Mouse (Mus musculus) bone marrow, adult 2 months (tissue): Measurements from ENCODE around the gene Hoxa2. TPM values are rescaled to one million over a fixed set of nuclear protein-coding genes. Genes with fewer than 3 reads are reported as not detected.

Source experiments
- H3K27ac ChIP-seq: fragments of 200-500 bp; 2 replicates; pipeline ENCODE4 v1.5.1; 2012; ENCODE audit warnings: low read depth, mild to moderate bottlenecking, control low read depth, inconsistent platforms, low read length; ENCODE audit not compliant: control insufficient read depth, poor library complexity, insufficient read depth
- H3K4me1 ChIP-seq: fragments of 200-500 bp; 2 replicates; pipeline ENCODE4 v1.6.1; 2011; ENCODE audit warnings: low read length; ENCODE audit not compliant: control insufficient read depth, insufficient read depth
- H3K4me3 ChIP-seq: fragments of 200-500 bp; replicated peaks from 2 replicates; pipeline ENCODE3; 2011; ENCODE audit warnings: mild to moderate bottlenecking, low read depth, low read length, control low read depth; ENCODE audit not compliant: control insufficient read depth
- CTCF ChIP-seq: fragments of 200-500 bp; IDR thresholded peaks from 2 replicates; pipeline ENCODE4 v1.5.1; 2011; ENCODE audit warnings: low read length, control low read depth; ENCODE audit not compliant: control insufficient read depth, insufficient read depth
- POLR2A ChIP-seq: fragments of 200-500 bp; IDR thresholded peaks from 2 replicates; pipeline ENCODE4 v1.6.1; 2011; ENCODE audit warnings: low read depth, mild to moderate bottlenecking, control low read depth, low read length, borderline replicate concordance; ENCODE audit not compliant: control insufficient read depth
- whole genome bisulfite sequencing: fragments of 180-500 bp; shearing (Covaris S2); methylation state at CpG from one replicate; pipeline ENCODE4 v1.1.7; 2018; 5-methylcytosine and 5-hydroxymethylcytosine counted together
- polyA plus RNA-seq: library from polyadenylated mRNA; stranded (reverse); fragments of >200 nt; gene quantifications from 2 replicates; pipeline ENCODE4 v1.2.4, GENCODE M21; 2011; ENCODE audit warnings: low replicate concordance; ENCODE audit not compliant: missing spikeins, insufficient read depth, insufficient read length

Hoxa2 gene
- polyA plus RNA-seq, 1 experiment = 1.4 TPM

DNA sequence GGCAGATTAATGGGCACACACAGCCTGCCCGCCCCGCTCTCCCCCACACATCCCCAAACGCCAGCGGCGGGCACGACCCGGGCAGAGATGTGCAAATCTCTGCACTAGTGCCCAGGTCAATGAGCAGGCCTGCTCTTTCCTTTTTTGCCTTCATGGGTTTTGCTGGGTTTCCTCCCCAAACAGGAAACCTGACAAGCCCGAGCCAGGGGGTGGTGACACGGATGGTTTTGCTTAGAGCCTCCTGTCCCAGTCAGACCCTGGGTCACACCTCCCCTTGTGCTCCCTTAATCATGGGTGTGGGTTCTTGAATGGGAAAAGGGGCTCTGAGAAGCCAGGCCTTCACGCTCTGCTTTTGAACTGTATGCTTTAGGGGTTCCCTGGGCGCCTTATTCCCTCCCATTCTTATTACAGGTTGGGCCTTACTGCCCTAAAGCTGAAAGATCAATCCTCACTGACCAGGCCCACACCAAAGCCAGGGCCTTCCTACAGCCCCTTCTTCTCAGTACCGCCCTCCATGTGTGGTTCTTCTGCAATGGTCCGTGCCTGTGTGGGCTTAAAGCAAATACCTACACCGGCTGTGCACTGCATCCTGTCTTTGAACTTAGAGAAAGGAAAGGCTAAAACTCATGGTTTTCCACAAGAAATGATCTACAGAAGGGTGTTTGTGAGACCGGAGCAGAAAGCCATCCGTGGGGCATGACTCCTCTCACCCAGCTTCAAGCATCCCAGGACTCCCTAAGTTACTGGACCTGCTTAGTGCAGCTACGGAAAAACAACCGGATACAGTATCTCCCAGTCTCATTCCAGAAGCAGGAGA, 44.4 kb upstream of the Hoxa2 start:
- no peak for TF ChIP-seq CTCF
- no peak overlapping the region for H3K4me3 ChIP-seq
- 20% methylated on average over 18 of the region's 18 CpGs for WGBS

DNA sequence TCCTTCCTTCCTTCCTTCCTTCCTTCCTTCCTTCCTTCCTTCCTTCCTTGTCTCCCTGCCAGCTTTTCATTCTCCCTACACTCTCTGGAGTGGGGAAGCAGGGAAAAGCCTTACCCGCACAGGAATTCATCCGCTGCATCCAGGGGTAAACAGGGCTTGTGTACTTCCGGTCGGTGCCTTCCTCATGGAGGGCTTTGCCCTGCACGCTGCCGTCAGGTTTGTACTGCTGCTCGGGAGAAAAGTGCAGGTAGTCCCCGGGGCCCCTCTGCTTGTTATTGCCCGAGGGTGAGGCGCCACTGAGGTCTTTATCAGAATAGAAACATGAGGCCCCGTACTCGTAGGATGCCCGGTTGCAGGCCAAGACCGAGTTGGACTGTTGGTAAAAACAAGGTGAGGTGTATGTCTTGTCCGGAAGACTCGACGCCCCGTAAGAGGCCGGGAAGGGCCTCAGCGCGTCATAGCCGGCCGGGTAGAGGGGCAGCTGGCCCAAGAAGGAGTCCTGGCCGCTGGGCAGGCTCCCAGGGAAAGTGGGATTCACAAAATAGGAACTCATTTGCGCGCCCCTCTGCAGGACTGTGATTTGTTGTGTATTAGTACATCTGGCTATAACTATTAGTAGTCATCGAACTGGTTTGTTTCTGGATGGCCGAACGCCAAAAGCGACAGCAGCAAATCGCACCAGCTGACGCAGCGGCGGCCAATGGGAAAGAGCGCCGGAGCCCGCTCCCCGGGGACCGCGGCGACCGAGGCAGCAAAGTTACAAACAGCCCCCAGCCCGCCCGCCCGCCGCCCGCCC, 43.6 kb upstream of the Hoxa2 start, which contains the start of gene Hoxa6:
Hoxa6 (minus strand) TSS at position 651 of the 796 bp plus-strand sequence.
- WGBS = 22% methylated on average over 47 of the region's 47 CpGs
- Histone ChIP-seq H3K4me3 (no peak within 1 kb of the TSS), H3K4me1 (no peaks in the 10 kb centered on the region; the same call in 1 of the 2 replicates), H3K27ac (no peak within 1 kb of the TSS)
- no peak for TF ChIP-seq CTCF
- no peak for TF ChIP-seq POLR2A

More for the DNA sequence above, 44.4 kb upstream of the Hoxa2 start:
- H3K27ac ChIP-seq = no peak overlapping the region
- H3K4me1 ChIP-seq = no peaks in the 10 kb centered on the region; the same call in 1 of the 2 replicates

DNA sequence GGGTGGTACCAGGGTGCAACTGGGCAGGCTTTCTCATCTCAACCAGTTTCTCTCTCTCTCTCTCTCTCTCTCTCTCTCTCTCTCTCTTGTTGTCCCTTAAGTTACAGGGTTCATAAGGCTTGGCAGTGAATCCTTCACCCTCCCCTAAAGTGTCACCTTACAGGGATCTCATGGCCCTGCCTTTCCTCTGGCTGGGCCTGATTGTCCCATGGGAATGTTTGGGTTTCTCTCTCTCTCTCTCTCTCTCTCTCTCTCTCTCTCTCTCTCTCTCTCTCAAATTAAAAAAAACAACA, 43.0 kb upstream of the Hoxa2 start:
- no peak for TF ChIP-seq CTCF
- TF ChIP-seq POLR2A = no peak
- H3K27ac ChIP-seq = no peak overlapping the region
- H3K4me1 ChIP-seq = no peaks in the 10 kb centered on the region; the same call in 1 of the 2 replicates
- H3K4me3 ChIP-seq = no peak overlapping the region

DNA sequence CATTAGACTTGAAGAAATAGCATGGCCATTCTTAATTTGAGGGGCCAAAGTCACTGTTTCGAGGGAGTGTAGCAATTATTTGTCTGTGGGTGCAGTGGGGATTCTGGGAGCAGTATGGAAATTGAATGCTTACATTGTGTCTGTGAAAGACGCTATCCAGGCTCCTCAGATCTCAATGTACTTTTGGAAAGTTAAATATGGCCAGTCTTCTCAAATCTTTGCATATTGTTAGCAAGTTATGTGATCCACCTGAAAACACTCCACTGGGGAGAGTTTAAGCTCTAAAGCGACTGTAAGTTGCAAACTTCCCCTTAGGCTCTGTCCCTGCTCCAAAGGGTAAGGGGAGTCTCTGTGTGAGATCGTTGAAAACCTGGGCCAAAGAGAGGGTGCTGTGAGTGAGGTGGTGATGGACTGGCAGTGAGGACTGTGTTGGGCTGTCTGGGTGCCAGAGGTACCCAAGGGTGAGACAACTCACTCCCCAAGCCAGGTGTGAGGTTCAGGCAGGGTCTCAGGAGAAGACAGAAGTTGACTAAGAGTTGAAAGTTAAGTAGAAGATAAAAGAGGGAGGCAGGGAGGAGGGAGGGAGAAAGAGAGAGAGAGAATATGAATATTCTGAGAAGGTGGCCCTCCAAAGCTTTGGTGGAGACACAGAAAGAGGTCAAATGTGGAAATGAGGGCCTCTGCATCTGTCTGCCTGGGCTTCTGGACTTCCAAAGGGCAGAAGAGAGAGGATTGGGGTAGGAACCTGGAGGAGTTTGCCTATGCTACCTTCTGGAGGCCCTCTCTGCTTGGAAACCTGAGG, 42.5 kb upstream of the Hoxa2 start:
- H3K4me3 ChIP-seq = no peak overlapping the region
- no peak overlapping the region for H3K27ac ChIP-seq
- no peak for TF ChIP-seq POLR2A
- TF ChIP-seq CTCF = no peak
- no peaks in the 10 kb centered on the region; the same call in 1 of the 2 replicates for H3K4me1 ChIP-seq
- 71% methylated on average over 4 of the region's 4 CpGs for WGBS

DNA sequence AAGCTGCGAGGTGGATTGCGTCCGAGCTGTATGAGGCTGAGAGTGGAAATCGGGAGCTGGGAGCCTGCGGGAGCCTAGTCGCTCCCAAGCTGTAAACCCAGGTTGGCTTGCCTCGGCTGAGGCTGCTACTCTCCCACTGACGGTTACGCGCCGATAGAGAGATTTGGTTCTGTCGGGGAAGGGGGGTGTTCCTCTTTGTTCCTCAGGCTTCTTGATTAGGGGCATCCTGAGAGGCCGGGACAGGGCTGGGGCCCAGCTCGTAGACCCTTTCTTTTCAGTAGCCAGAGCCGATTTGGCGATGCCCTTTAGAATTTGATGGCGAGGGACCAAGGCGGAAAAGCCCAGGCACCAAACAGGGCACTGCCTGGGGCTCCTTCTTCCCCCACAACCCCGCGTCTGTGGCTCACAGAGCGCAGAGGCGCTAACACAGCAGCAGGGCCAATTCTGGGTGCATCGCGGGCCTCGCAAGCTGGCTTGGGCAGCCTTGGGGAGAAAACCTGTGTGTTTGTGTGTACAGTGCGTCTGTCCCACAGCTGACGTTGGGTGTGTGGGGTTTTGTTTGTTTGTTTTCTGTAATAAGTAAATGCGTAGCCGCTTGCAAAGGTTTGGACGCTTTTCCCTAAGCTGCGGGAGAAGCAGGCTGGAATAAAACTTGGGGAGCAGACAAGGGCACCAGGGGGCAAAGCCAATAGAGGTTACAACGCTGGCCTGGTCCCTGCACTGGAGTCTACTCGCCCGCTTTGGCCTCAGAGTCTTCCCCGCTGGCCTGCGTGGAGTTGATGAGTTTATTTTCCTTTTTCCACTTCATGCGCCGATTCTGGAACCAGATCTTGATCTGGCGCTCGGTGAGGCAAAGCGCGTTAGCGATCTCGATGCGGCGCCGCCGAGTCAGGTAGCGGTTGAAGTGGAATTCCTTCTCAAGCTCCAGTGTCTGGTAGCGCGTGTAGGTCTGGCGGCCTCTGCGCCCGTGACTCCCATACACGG, 41.3 kb upstream of the Hoxa2 start:
- 89% methylated on average over 55 of the region's 55 CpGs for WGBS
- Histone ChIP-seq H3K4me1 (no peaks in the 10 kb centered on the region; the same call in 1 of the 2 replicates), H3K27ac (no peak overlapping the region), H3K4me3 (no peak overlapping the region)
- no peak for TF ChIP-seq CTCF
- TF ChIP-seq POLR2A = no peak

DNA sequence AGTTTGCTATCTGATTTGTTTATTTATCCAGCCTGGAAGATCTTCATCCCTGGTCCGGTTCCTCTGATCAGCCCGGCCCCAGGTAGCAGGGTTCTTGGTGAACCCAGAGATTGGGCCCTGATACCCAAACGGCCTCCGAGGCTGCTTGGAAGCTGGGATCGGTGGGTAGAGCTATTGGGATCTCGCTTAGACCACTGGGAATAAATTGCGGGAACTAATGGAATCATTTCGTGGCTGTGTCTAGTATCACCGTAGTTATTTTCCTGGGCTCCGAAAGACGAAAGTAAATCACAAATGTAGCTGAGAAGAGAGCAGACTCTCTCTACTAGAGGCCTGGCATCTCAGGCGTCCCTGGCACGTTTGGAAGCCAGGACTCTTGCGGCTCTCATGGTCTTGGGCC, 40.6 kb upstream of the Hoxa2 start:
- 88% methylated on average over 14 of the region's 14 CpGs for WGBS
- H3K4me1 ChIP-seq = no peaks in the 10 kb centered on the region; the same call in 1 of the 2 replicates
- TF ChIP-seq POLR2A = no peak
- no peak for TF ChIP-seq CTCF
- no peak overlapping the region for H3K27ac ChIP-seq
- H3K4me3 ChIP-seq = no peak overlapping the region

DNA sequence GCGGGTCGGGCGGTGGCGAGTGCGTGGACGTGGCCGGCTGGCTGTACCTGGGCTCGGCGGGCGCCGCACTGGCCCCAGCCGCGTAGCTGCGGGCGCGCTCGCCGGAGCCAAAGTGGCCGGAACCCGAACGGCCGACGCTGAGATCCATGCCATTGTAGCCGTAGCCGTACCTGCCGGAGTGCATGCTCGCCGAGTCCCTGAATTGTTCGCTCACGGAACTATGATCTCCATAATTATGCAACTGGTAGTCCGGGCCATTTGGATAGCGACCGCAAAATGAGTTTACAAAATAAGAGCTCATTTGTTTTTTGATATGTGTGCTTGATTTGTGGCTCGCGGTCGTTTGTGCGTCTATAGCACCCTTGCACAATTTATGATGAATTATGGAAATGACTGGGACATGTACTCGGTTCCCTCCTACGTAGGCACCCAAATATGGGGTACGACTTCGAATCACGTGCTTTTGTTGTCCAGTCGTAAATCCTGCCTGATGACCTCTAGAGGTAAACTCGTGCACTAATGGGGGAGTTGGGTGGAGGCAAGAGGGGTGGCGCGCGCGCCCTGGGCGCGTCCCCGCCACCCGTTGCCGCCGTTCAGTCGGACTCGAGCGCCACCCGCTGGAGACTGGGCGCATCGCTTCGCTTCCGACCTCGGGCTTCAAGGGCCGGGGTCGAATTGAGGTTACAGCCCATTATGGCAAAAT, 39.6 kb upstream of the Hoxa2 start, which contains the start of gene Hoxa5:
Hoxa5 (minus strand) TSS at position 538 of the 703 bp plus-strand sequence.
- Histone ChIP-seq H3K27ac (no peak within 1 kb of the TSS), H3K4me3 (no peak within 1 kb of the TSS), H3K4me1 (no peaks in the 10 kb centered on the region)
- no peak for TF ChIP-seq CTCF
- TF ChIP-seq POLR2A = no peak
- WGBS = 74% methylated on average over 65 of the region's 65 CpGs
